Mouse (Mus musculus): ENCODE measurements around the gene Ccsap.

- TF ChIP-seq CTCF (conservative IDR thresholded peaks at IDR 0.05; ENCODE audit: insufficient read depth, insufficient read length, low read depth, low read length) (no peak), POLR2A (IDR thresholded peaks at IDR 0.05; ENCODE audit: low read depth, low read length) (no peak)
Observed at GRCm38 (mm10) chr8:123865786-123866185, 5.8 kb upstream of the Ccsap start.
